In the genomic region with DNA sequence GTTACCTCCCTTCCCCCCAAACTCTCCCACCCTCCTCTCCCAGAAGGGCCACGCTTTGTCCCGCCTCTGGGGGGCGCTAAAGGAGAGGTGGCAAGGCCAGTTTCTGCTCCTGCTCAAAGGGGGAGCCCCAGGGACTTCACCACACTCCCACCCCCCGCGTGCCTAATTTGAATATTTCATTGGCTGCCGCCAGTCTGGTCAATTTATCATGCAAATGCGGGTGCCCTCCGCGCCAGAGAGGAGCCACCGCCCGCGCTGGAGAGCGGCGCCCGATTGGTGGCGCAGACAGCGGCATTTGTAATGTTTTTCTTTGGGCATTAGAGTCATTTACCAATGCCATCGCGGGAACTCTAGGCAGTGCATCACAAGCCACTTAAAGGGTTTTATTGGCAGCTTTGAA, we compare ENCODE assay signal across 8 mouse cellular contexts. TPM values are rescaled to one million over a fixed set of nuclear protein-coding genes. Genes with fewer than 3 reads are reported as not detected.
A peak's percentile ranks its signal among the peaks of the same experiment; 100 is the strongest.
DNase-seq lines count a peak whose midpoint lies in the region; ATAC-seq lines count a peak whose summit lies in the region.
"Had no signal": no experiment of that assay in that cellular context is flagged by ENCODE, and none has a peak within 500 bp of the region (broad histone marks: within the 10 kb centered on the region; RNA-seq: fewer than 3 reads in every experiment).

No protein-coding gene starts in this region.

- no peak overlapping the region for H3K27ac ChIP-seq in embryonic facial prominence, embryonic 11.5 days (replicated peaks; ENCODE audit: low read depth, low read length)
- H3K27ac ChIP-seq in heart, embryonic 13.5 days (replicated peaks), result no peak overlapping the region
- no peak overlapping the region for H3K27ac ChIP-seq in limb, embryonic 10.5 days
- no peak overlapping the region for H3K27ac ChIP-seq in neural tube, embryonic 11.5 days (ENCODE audit: low read depth, low read length)
- H3K27ac ChIP-seq: limb, embryonic 15.5 days had no signal

- no peak overlapping the region; the same call in 1 of the 2 replicates for H3K4me2 ChIP-seq in embryonic facial prominence, embryonic 11.5 days (ENCODE audit: low read depth, low read length)
- H3K4me2 ChIP-seq in heart, embryonic 13.5 days, result peak overlapping the region; percentile 33
- H3K4me2 ChIP-seq in neural tube, embryonic 11.5 days (ENCODE audit: low read depth), result peak overlapping the region; percentile 32
- H3K4me2 ChIP-seq: limb, embryonic 15.5 days had no signal

- peaks cover 51% of the 10 kb centered on the region for H3K27me3 ChIP-seq in embryonic facial prominence, embryonic 11.5 days (ENCODE audit: control insufficient read depth, insufficient read depth, low read length)
- peaks cover 84% of the 10 kb centered on the region for H3K27me3 ChIP-seq in heart, embryonic 13.5 days (replicated peaks)
- H3K27me3 ChIP-seq in limb, embryonic 10.5 days (ENCODE audit: low read depth, poor library complexity, severe bottlenecking), result peaks cover 78% of the 10 kb centered on the region
- peaks cover 44% of the 10 kb centered on the region for H3K27me3 ChIP-seq in neural tube, embryonic 11.5 days (ENCODE audit: control insufficient read depth, insufficient read depth, low read length)

- H3K9me3 ChIP-seq in embryonic facial prominence, embryonic 11.5 days (replicated peaks; ENCODE audit: control insufficient read depth, low read length), result no peaks in the 10 kb centered on the region
- no peaks in the 10 kb centered on the region for H3K9me3 ChIP-seq in heart, embryonic 13.5 days
- no peaks in the 10 kb centered on the region for H3K9me3 ChIP-seq in limb, embryonic 10.5 days (replicated peaks)
- H3K9me3 ChIP-seq in neural tube, embryonic 11.5 days (ENCODE audit: control insufficient read depth, low read length), result no peaks in the 10 kb centered on the region
- H3K9me3 ChIP-seq: limb, embryonic 15.5 days had no signal

- ATAC-seq in embryonic facial prominence, embryonic 11.5 days (replicated peaks; ENCODE audit: insufficient number of reproducible peaks, low FRiP score, low TSS enrichment, low read depth), result no peak
- no peak for ATAC-seq in heart, embryonic 13.5 days (ENCODE audit: extremely low read depth, insufficient number of reproducible peaks, low FRiP score, low TSS enrichment)
- ATAC-seq in neural tube, embryonic 11.5 days (ENCODE audit: insufficient read depth, low FRiP score, low TSS enrichment), result peak; percentile 48; the same call in 1 of the 2 replicates

- peaks cover 5% of the 10 kb centered on the region for H3K4me1 ChIP-seq in embryonic facial prominence, embryonic 11.5 days (ENCODE audit: control insufficient read depth, insufficient read depth, low read length)
- H3K4me1 ChIP-seq in heart, embryonic 13.5 days, result peaks cover 21% of the 10 kb centered on the region
- peaks cover 34% of the 10 kb centered on the region for H3K4me1 ChIP-seq in limb, embryonic 10.5 days
- peaks cover 15% of the 10 kb centered on the region for H3K4me1 ChIP-seq in neural tube, embryonic 11.5 days (ENCODE audit: control insufficient read depth, insufficient read depth, low read length)

- H3K4me3 ChIP-seq in embryonic facial prominence, embryonic 11.5 days (ENCODE audit: low read depth, low read length), result no peak overlapping the region
- H3K4me3 ChIP-seq in heart, embryonic 13.5 days, result peak overlapping the region; percentile 24
- peak overlapping the region; percentile 28 for H3K4me3 ChIP-seq in limb, embryonic 10.5 days
- no peak overlapping the region for H3K4me3 ChIP-seq in neural tube, embryonic 11.5 days (ENCODE audit: low read depth, low read length)
- H3K4me3 ChIP-seq: limb, embryonic 15.5 days had no signal

- peak; percentile 48 to 53 for DNase-seq in right cerebral cortex, postnatal 10 days (ENCODE audit: low spot score in 2 of 2)
- DNase-seq in right cerebral cortex, postnatal 4 days, result no peak
- DNase-seq in embryonic facial prominence, embryonic 11.5 days (ENCODE audit: low spot score), result peak; percentile 13
- peak; percentile 44 for DNase-seq in limb, embryonic 10.5 days (ENCODE audit: low spot score)
- DNase-seq in neural tube, embryonic 11.5 days (ENCODE audit: low spot score), result peak; percentile 71
- no peak for DNase-seq in right cerebral cortex, postnatal 36 days (ENCODE audit: low spot score in 2 of 2)

- H3K36me3 ChIP-seq in embryonic facial prominence, embryonic 11.5 days (replicated peaks; ENCODE audit: control insufficient read depth, insufficient read depth, low read depth, low read length), result no peaks in the 10 kb centered on the region
- H3K36me3 ChIP-seq in heart, embryonic 13.5 days, result no peaks in the 10 kb centered on the region
- H3K36me3 ChIP-seq in limb, embryonic 10.5 days, result no peaks in the 10 kb centered on the region
- no peaks in the 10 kb centered on the region for H3K36me3 ChIP-seq in neural tube, embryonic 11.5 days (ENCODE audit: control insufficient read depth, insufficient read depth, low read length)
- H3K36me3 ChIP-seq: limb, embryonic 15.5 days had no signal

- under 1% methylated on average over 19 of the region's 19 CpGs for WGBS in embryonic facial prominence, embryonic 11.5 days
- WGBS in heart, embryonic 13.5 days, result 2% methylated on average over 19 of the region's 19 CpGs
- WGBS in limb, embryonic 10.5 days, result under 1% methylated on average over 19 of the region's 19 CpGs
- under 1% methylated on average over 19 of the region's 19 CpGs for WGBS in neural tube, embryonic 11.5 days

- H3K9ac ChIP-seq in embryonic facial prominence, embryonic 11.5 days (replicated peaks; ENCODE audit: low read length), result no peak overlapping the region
- H3K9ac ChIP-seq in heart, embryonic 13.5 days, result no peak overlapping the region
- no peak overlapping the region for H3K9ac ChIP-seq in neural tube, embryonic 11.5 days (ENCODE audit: low read length)
- H3K9ac ChIP-seq: limb, embryonic 15.5 days had no signal

RNA-seq across cellular contexts. Expression of a gene that starts 7.4 kb away (rescaled TPM):
- polyA plus RNA-seq in embryonic facial prominence, embryonic 11.5 days (2014; fragmentation: Nextera tagmentation; extraction: Ambion mirVana), result 3.7 and 4.9 TPM in 2 replicates
- polyA plus RNA-seq in heart, embryonic 13.5 days (2015; fragmentation: Nextera tagmentation; extraction: Ambion mirVana), result 2.7 TPM in 2 replicates
- polyA plus RNA-seq in limb, embryonic 10.5 days (2016; fragmentation: Nextera tagmentation; extraction: Ambion mirVana), result 9.2 and 10.6 TPM in 2 replicates
- polyA plus RNA-seq in neural tube, embryonic 11.5 days (2014; fragmentation: Nextera tagmentation; extraction: Ambion mirVana), result 15.2 and 16.3 TPM in 2 replicates

Comparison
In these comparisons a context has a peak if more than half of its experiments do, and no peak if none do; other contexts are left out.
1. DNase-seq: peak in right cerebral cortex, postnatal 10 days (2 of 2), embryonic facial prominence, embryonic 11.5 days (single experiment), limb, embryonic 10.5 days (single experiment) and neural tube, embryonic 11.5 days (single experiment); none in right cerebral cortex, postnatal 4 days (single experiment) and right cerebral cortex, postnatal 36 days (0 of 2).
2. H3K4me3 ChIP-seq: peak in heart, embryonic 13.5 days (single experiment) and limb, embryonic 10.5 days (single experiment); none in embryonic facial prominence, embryonic 11.5 days (single experiment) and neural tube, embryonic 11.5 days (single experiment).